Mouse (Mus musculus) heart, postnatal 14 days (tissue): ENCODE measurements around the gene Pde4c. TPM values are rescaled to one million over a fixed set of nuclear protein-coding genes. Genes with fewer than 3 reads are reported as not detected.

Experiments
- DNase-seq, 2 experiments: peaks; one replicate each; pipeline ENCODE4 v3.0.0; 2021 to 2022
- intact Hi-C: fragments of 180-260 bp; cut with DNase I; formaldehyde crosslinking; loops from one replicate; pipeline ENCODE4 v1.15.1; 2025
- total RNA-seq, 2 experiments: library from RNA; stranded (reverse); gene quantifications; 2 replicates each; pipeline ENCODE4 v1.2.3; 2021

Pde4c gene
- total RNA-seq, 2 experiments from 2014 or later: 4.5 to 4.6 TPM

GRCm38 (mm10) chr8:70716521-70717400, 6.8 kb upstream of the Pde4c start:
- intact Hi-C loops: no loop called here
- no peak for DNase-seq

- DNase-seq: peak; percentile 71 to 74
- intact Hi-C loops: no loop called here
Measured at GRCm38 (mm10) chr8:70718297-70718696, 5.2 kb upstream of the Pde4c start, which contains the start of gene Gm3336. Gm3336 (plus strand) TSS chr8:70718543.

GRCm38 (mm10) chr8:70719796-70720270, 3.7 kb upstream of the Pde4c start:
- DNase-seq: no peak
- intact Hi-C loops: loop anchor here (1.0 kb wide), 3 partner anchors 32 to 124 kb away; no protein-coding TSS in a partner anchor

GRCm38 (mm10) chr8:70720739-70721138, 2.8 kb upstream of the Pde4c start:
- DNase-seq: peak; percentile 83 to 88

GRCm38 (mm10) chr8:70721601-70722000, 1.9 kb upstream of the Pde4c start:
- no peak for DNase-seq
- intact Hi-C loops: no loop called here

More at GRCm38 (mm10) chr8:70720739-70721138, 2.8 kb upstream of the Pde4c start:
- intact Hi-C loops: loop anchor here (1.0 kb wide), 3 partner anchors 32 to 124 kb away; no protein-coding TSS in a partner anchor

GRCm38 (mm10) chr8:70724216-70724615, 696 bp downstream of the Pde4c start:
- intact Hi-C loops: no loop called here

GRCm38 (mm10) chr8:70725792-70726447, 2.4 kb downstream of the Pde4c start:
- intact Hi-C loops: no loop called here
- peak; percentile 51 to 64 for DNase-seq

More at GRCm38 (mm10) chr8:70724216-70724615, 696 bp downstream of the Pde4c start:
- no peak for DNase-seq

GRCm38 (mm10) chr8:70726721-70727120, 3.2 kb downstream of the Pde4c start:
- intact Hi-C loops: no loop called here
- DNase-seq: no peak

- no peak for DNase-seq
- intact Hi-C loops: no loop called here
Measured at GRCm38 (mm10) chr8:70729808-70730475, 6.4 kb downstream of the Pde4c start.

GRCm38 (mm10) chr8:70730956-70731355, 7.4 kb downstream of the Pde4c start:
- intact Hi-C loops: no loop called here
- DNase-seq: no peak

- no peak for DNase-seq
- intact Hi-C loops: no loop called here
Measured at GRCm38 (mm10) chr8:70737705-70738104, 14.2 kb downstream of the Pde4c start.

GRCm38 (mm10) chr8:70738211-70738610, 14.7 kb downstream of the Pde4c start:
- intact Hi-C loops: no loop called here
- DNase-seq: no peak

- intact Hi-C loops: no loop called here
Measured at GRCm38 (mm10) chr8:70741661-70742060, 18.1 kb downstream of the Pde4c start.

GRCm38 (mm10) chr8:70742176-70742575, 18.7 kb downstream of the Pde4c start:
- peak in 1 of 2 experiments; percentile 34 for DNase-seq
- intact Hi-C loops: no loop called here

More at GRCm38 (mm10) chr8:70741661-70742060, 18.1 kb downstream of the Pde4c start:
- DNase-seq: peak; percentile 12 to 16

- peak; percentile 54 to 62 for DNase-seq
Measured at GRCm38 (mm10) chr8:70742981-70743655, 19.6 kb downstream of the Pde4c start.

GRCm38 (mm10) chr8:70743656-70744590, 20.4 kb downstream of the Pde4c start:
- DNase-seq: peak; percentile 72
- intact Hi-C loops: no loop called here

More at GRCm38 (mm10) chr8:70742981-70743655, 19.6 kb downstream of the Pde4c start:
- intact Hi-C loops: no loop called here

- intact Hi-C loops: no loop called here
- DNase-seq: no peak
Measured at GRCm38 (mm10) chr8:70744806-70745205, 21.3 kb downstream of the Pde4c start.

GRCm38 (mm10) chr8:70745691-70746220, 22.2 kb downstream of the Pde4c start:
- intact Hi-C loops: no loop called here
- no peak for DNase-seq
